Mouse (Mus musculus): ENCODE results near the gene Aspscr1. TPM values are rescaled to one million over a fixed set of nuclear protein-coding genes. Genes with fewer than 3 reads are reported as not detected.

The Aspscr1 gene
- total RNA-seq, 1 experiment from 2014 or later = 37.1 TPM

DNA sequence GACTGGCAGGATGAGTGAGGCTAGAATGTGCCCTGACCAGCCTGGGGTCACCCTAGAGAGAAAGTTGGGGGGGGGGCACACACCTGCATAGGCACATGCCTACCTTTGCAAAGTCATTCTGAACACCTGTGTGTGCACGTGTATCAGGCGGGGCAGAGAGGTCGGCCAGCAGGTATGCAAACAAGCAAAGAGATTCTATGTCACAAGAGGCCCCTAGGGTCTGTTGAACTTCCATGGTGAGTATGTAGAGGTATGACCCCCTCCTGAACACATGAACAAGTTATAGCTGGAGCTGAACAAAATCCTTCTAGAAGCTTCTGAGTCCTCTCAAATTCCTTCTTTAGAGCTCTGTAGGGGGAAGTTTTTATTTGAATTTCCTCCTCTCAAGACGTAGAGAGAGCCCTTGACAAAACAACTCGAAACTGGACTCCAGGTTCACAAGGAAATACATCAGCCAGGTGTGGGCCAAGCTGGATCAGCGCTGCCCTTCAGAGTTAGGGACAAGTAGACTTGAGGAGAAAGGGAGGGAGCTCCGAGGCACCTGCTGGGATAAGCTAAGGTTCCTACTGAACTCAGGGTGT lies 71.4 kb downstream of the Aspscr1 start:
- no peak for ATAC-seq (replicated peaks in 1 of 2; ENCODE audit: insufficient read depth in 1 of 2, low FRiP score in 2 of 2, low TSS enrichment in 1 of 2, low read depth in 1 of 2, poor library complexity in 2 of 2, severe bottlenecking in 2 of 2)

DNA sequence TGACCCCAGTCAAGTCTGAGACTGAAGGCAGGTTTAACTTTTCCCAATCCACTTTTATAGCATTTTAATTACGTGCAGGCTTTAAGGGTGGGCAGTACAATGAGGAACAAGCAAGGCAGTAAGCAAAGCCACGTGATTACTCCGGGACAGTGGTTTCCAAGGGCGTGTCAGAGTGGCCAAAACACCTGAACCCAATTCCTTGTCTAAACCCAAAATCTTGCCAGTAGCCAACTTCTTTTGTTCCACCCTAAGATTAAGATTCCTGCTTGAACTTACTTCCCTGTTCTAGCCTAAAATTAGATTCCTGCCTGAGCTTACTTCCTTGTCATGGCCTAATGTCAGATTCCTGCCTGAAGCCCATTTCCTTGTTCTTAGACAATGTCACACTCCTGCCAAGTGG lies 75.2 kb downstream of the Aspscr1 start:
- ATAC-seq (replicated peaks in 1 of 2; ENCODE audit: insufficient read depth in 1 of 2, low FRiP score in 2 of 2, low TSS enrichment in 1 of 2, low read depth in 1 of 2, poor library complexity in 2 of 2, severe bottlenecking in 2 of 2) = no peak

DNA sequence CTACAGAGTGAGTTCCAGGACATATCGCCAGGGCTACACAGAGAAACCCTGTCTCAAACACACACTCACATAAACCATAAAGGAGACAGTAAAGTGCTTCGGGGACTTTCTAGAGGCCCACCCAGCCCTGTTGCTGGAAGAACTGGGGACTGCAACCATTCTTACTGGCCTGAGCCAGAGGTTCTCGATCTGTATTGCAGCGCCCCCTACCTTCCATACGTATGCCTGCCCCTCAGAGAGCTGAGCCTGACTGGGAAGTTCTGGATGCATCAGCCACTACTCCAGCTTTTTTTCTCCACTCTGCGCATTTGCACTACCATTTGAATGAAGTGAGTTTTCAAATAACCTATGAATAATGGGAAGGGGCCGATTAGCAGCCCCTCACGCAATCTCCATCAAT lies 76.7 kb downstream of the Aspscr1 start:
- peak; percentile 59 to 80; a peak in 3 of 4 replicates for ATAC-seq (replicated peaks in 1 of 2; ENCODE audit: insufficient read depth in 1 of 2, low FRiP score in 2 of 2, low TSS enrichment in 1 of 2, low read depth in 1 of 2, poor library complexity in 2 of 2, severe bottlenecking in 2 of 2)

DNA sequence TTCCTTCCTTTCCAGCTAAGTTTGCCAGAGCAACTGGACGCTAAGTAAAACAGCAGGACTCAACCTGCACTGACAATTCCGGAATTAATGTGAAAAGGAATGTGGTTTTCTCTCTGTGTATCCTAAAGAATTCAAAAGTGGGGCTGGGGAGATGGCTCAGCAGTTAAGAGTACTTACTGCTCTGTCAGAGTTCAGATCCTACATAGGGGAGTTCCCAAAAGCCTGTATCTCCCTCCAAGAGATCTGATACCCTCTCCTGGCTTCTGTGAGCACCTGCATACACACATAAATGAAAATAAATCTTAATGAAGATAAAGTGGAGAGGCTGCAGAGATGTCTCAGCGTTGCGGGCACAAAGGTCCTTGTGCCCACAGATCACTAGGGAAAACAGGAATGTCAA lies 78.8 kb downstream of the Aspscr1 start:
- no peak for ATAC-seq (replicated peaks in 1 of 2; ENCODE audit: insufficient read depth in 1 of 2, low FRiP score in 2 of 2, low TSS enrichment in 1 of 2, low read depth in 1 of 2, poor library complexity in 2 of 2, severe bottlenecking in 2 of 2)

Other genes starting within 250 kb of the Aspscr1 start
- gene Nploc4, start 235.3 kb upstream of the Aspscr1 start, total RNA-seq (2017) = 30.3 and 43.1 TPM in 2 replicates
- not detected in 2 replicates for gene Tspan10, start 230.3 kb upstream of the Aspscr1 start, total RNA-seq (2017)
- gene Pde6g, start 219.5 kb upstream of the Aspscr1 start, total RNA-seq (2017) = not detected in 2 replicates
- gene Oxld1, start 214.9 kb upstream of the Aspscr1 start, total RNA-seq (2017) = 10.2 and 12.0 TPM in 2 replicates
- gene Ccdc137, start 214.9 kb upstream of the Aspscr1 start, total RNA-seq (2017) = 58.3 and 96.4 TPM in 2 replicates
- 12.8 and 24.0 TPM in 2 replicates for gene Arl16, start 205.4 kb upstream of the Aspscr1 start, total RNA-seq (2017)
- 63.4 and 112 TPM in 2 replicates for gene Mrpl12, start 188.4 kb upstream of the Aspscr1 start, total RNA-seq (2017)
- gene Slc25a10, start 181.1 kb upstream of the Aspscr1 start, total RNA-seq (2017) = 10.8 and 11.4 TPM in 2 replicates
- gene Gcgr, start 142.3 kb upstream of the Aspscr1 start, total RNA-seq (2017) = not detected in 2 replicates
- gene Mcrip1, start 123.2 kb upstream of the Aspscr1 start, total RNA-seq (2017) = 11.6 and 21.4 TPM in 2 replicates
- gene Ppp1r27, start 121.8 kb upstream of the Aspscr1 start, total RNA-seq (2017) = not detected in 2 replicates
- 384 and 534 TPM in 2 replicates for gene P4hb, start 99.7 kb upstream of the Aspscr1 start, total RNA-seq (2017)
- 110 and 120 TPM in 2 replicates for gene Arhgdia, start 91.3 kb upstream of the Aspscr1 start, total RNA-seq (2017)
- gene Alyref, start 74.6 kb upstream of the Aspscr1 start, total RNA-seq (2017) = 110 and 227 TPM in 2 replicates
- 18.1 and 32.6 TPM in 2 replicates for gene Anapc11, start 74.6 kb upstream of the Aspscr1 start, total RNA-seq (2017)
- not detected in 2 replicates for gene Npb, start 64.5 kb upstream of the Aspscr1 start, total RNA-seq (2017)
- 38.6 and 41.7 TPM in 2 replicates for gene Pcyt2, start 55.0 kb upstream of the Aspscr1 start, total RNA-seq (2017)
- 52.4 and 56.7 TPM in 2 replicates for gene Sirt7, start 47.7 kb upstream of the Aspscr1 start, total RNA-seq (2017)
- 18.1 and 33.2 TPM in 2 replicates for gene Mafg, start 39.4 kb upstream of the Aspscr1 start, total RNA-seq (2017)
- gene Pycr1, start 29.2 kb upstream of the Aspscr1 start, total RNA-seq (2017) = 0.88 and 2.1 TPM in 2 replicates
- 0.94 TPM in 1 of 2 replicates, not detected in the other for gene Myadml2, start 24.8 kb upstream of the Aspscr1 start, total RNA-seq (2017)
- not detected in 2 replicates for gene Notum, start 11.8 kb upstream of the Aspscr1 start, total RNA-seq (2017)
- 58.2 and 91.7 TPM in 2 replicates for gene Cenpx, start 40.8 kb downstream of the Aspscr1 start, total RNA-seq (2017)
- gene Lrrc45, start 41.0 kb downstream of the Aspscr1 start, total RNA-seq (2017) = 34.2 and 34.5 TPM in 2 replicates
- gene Rac3, start 48.5 kb downstream of the Aspscr1 start, total RNA-seq (2017) = not detected in 2 replicates
- gene Dcxr, start 54.3 kb downstream of the Aspscr1 start, total RNA-seq (2017) = 12.5 and 21.0 TPM in 2 replicates
- not detected in 2 replicates for gene Cbr2, start 59.1 kb downstream of the Aspscr1 start, total RNA-seq (2017)
- 10.3 and 10.5 TPM in 2 replicates for gene Hmga1b, start 89.8 kb downstream of the Aspscr1 start, total RNA-seq (2017)
- gene Rfng, start 111.2 kb downstream of the Aspscr1 start, total RNA-seq (2017) = 2.6 and 4.0 TPM in 2 replicates
- 58.1 and 67.2 TPM in 2 replicates for gene Gps1, start 111.3 kb downstream of the Aspscr1 start, total RNA-seq (2017)
- 28.9 and 38.7 TPM in 2 replicates for gene Dus1l, start 123.4 kb downstream of the Aspscr1 start, total RNA-seq (2017)
- 26.1 and 46.4 TPM in 2 replicates for gene Fasn, start 151.6 kb downstream of the Aspscr1 start, total RNA-seq (2017)